Mouse (Mus musculus) forebrain, embryonic 10.5 days (tissue): ENCODE data around the gene Zfp747. TPM values are rescaled to one million over a fixed set of nuclear protein-coding genes. Genes with fewer than 3 reads are reported as not detected.
"Not testable (repeated sequence)": the region's sequence is repeated elsewhere in the genome, so short reads cannot be mapped to it uniquely, and the experiment has no call there.

Experiments
- DNase-seq: peaks from one replicate; pipeline ENCODE4 v3.0.0-alpha.2; 2017; ENCODE audit warnings: low spot score; ENCODE audit errors: extremely low spot score
- H3K27ac ChIP-seq: fragments of 300-500 bp; sonication (generic); 2 replicates; pipeline ENCODE4 v1.5.1; 2016; ENCODE audit warnings: mild to moderate bottlenecking
- H3K27me3 ChIP-seq: fragments of 300-500 bp; sonication (generic); 2 replicates; pipeline ENCODE4 v1.6.1; 2016; ENCODE audit warnings: mild to moderate bottlenecking; ENCODE audit not compliant: poor library complexity, severe bottlenecking
- H3K36me3 ChIP-seq: fragments of 300-500 bp; sonication (generic); replicated peaks from 2 replicates; pipeline ENCODE4 v1.6.1; 2016; ENCODE audit warnings: mild to moderate bottlenecking, moderate library complexity
- H3K4me1 ChIP-seq: fragments of 300-500 bp; sonication (generic); 2 replicates; pipeline ENCODE4 v1.6.1; 2016
- H3K4me3 ChIP-seq: fragments of 300-500 bp; sonication (generic); 2 replicates; pipeline ENCODE4 v1.5.1; 2016; ENCODE audit warnings: mild to moderate bottlenecking, moderate library complexity
- H3K9me3 ChIP-seq: fragments of 300-500 bp; sonication (generic); 2 replicates; pipeline ENCODE4 v1.6.1; 2016; ENCODE audit warnings: mild to moderate bottlenecking, moderate library complexity
- WGBS: fragments of 180-500 bp; shearing (Covaris S2); methylation state at CpG from one replicate; pipeline ENCODE4 v1.1.7; 2016; 5-methylcytosine and 5-hydroxymethylcytosine counted together
- polyA plus RNA-seq: library from polyadenylated mRNA; unstranded; fragments of >200 nt; fragmentation: Nextera tagmentation; extraction: Ambion mirVana; gene quantifications from 2 replicates; pipeline ENCODE4 v1.2.1, GENCODE M21; 2016

The Zfp747 gene
- polyA plus RNA-seq, 1 experiment from 2014 or later: 7.6 TPM

GRCm38 (mm10) chr7:127392251-127392824 is 16.5 kb upstream of the Zfp747 start:
- Histone ChIP-seq H3K27ac (peak overlapping the region; percentile 91; the same call in 1 of the 2 replicates), H3K4me3 (peak overlapping the region; percentile 82), H3K4me1 (peaks cover 27% of the 10 kb centered on the region), H3K36me3 (peaks cover 19% of the 10 kb centered on the region), H3K27me3 (no peaks in the 10 kb centered on the region), H3K9me3 (no peaks in the 10 kb centered on the region)
- no peak for DNase-seq
- WGBS: 89% methylated on average over 8 of the region's 8 CpGs

- H3K9me3 ChIP-seq: no peaks in the 10 kb centered on the region
- DNase-seq: no peak
- H3K27me3 ChIP-seq: no peaks in the 10 kb centered on the region
- peaks cover 34% of the 10 kb centered on the region for H3K4me1 ChIP-seq
- no peak overlapping the region; the same call in 1 of the 2 replicates for H3K4me3 ChIP-seq
- 97% methylated on average over 16 of the region's 16 CpGs for WGBS
- no peak overlapping the region for H3K27ac ChIP-seq
- peaks cover 19% of the 10 kb centered on the region for H3K36me3 ChIP-seq
Observed at GRCm38 (mm10) chr7:127391538-127391937, 15.7 kb upstream of the Zfp747 start.

DNA sequence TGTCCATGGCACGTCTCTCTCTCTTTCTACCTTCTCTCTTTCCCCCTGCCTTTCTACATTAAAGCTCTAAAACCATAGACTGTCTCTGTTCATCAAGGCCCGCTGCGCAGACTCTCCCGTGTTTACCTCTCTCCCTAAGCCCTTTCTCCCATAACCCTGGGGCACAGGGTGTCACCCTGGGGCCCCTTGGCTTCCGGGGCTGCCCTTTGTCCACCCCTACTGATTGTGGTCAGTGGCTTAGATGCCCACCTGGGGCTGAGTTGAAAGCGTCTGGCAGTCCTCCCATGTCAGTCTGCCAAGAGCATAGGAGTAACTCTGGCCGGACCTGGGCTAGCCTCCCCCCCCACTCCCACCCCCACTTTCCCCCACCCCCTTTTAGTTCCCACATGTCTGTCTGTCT is 14.5 kb upstream of the Zfp747 start:
- 79% methylated on average over 7 of the region's 7 CpGs for WGBS
- Histone ChIP-seq H3K4me1 (peaks cover 39% of the 10 kb centered on the region), H3K4me3 (no peak overlapping the region), H3K27ac (no peak overlapping the region), H3K9me3 (peaks cover 3% of the 10 kb centered on the region), H3K36me3 (peaks cover 23% of the 10 kb centered on the region), H3K27me3 (no peaks in the 10 kb centered on the region)
- DNase-seq: no peak

DNA sequence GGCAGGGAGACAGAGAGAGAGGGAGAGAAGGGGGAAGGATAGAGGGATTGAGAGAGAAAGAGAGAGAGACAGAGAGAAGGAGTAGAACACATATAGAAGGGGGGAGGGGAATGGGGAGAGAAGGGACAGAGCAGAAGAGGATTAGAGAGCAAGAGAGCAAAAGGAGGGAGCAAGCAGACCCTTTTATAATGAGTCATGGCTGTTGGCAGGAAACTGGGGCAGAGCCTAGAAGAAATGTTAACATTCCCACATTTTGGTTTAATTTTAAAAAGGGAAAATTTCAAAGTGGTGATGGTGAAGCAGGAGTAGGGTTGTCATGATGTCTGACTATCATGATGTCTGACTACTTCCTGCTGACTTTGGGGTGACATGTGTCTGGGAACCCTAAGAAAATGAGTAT is 12.4 kb upstream of the Zfp747 start:
- peaks cover 31% of the 10 kb centered on the region for H3K4me1 ChIP-seq
- peaks cover 16% of the 10 kb centered on the region for H3K9me3 ChIP-seq
- not testable (repeated sequence) for H3K27me3 ChIP-seq, H3K27ac ChIP-seq, H3K4me3 ChIP-seq, DNase-seq
- peaks cover 44% of the 10 kb centered on the region for H3K36me3 ChIP-seq

- Histone ChIP-seq H3K4me1 (peaks cover 18% of the 10 kb centered on the region), H3K27me3 (no peaks in the 10 kb centered on the region), H3K36me3 (peaks cover 53% of the 10 kb centered on the region), H3K27ac (peak within 1 kb of the TSS; percentile 85), H3K4me3 (peak within 1 kb of the TSS; percentile 64), H3K9me3 (peaks cover 24% of the 10 kb centered on the region)
- peak; percentile 78 for DNase-seq
- 19% methylated on average over 38 of the region's 38 CpGs for whole genome bisulfite sequencing
Observed at GRCm38 (mm10) chr7:127386641-127387392, 11.0 kb upstream of the Zfp747 start, which contains the start of gene 9130019O22Rik. 9130019O22Rik (minus strand) TSS chr7:127387166.

GRCm38 (mm10) chr7:127385560-127385959 is 9.7 kb upstream of the Zfp747 start:
- WGBS: 87% methylated on average over 4 of the region's 4 CpGs
- Histone ChIP-seq H3K36me3 (peaks cover 42% of the 10 kb centered on the region), H3K4me1 (peaks cover 16% of the 10 kb centered on the region), H3K9me3 (peaks cover 24% of the 10 kb centered on the region)
- DNase-seq, H3K27me3 ChIP-seq, H3K27ac ChIP-seq, H3K4me3 ChIP-seq: not testable (repeated sequence)

DNA sequence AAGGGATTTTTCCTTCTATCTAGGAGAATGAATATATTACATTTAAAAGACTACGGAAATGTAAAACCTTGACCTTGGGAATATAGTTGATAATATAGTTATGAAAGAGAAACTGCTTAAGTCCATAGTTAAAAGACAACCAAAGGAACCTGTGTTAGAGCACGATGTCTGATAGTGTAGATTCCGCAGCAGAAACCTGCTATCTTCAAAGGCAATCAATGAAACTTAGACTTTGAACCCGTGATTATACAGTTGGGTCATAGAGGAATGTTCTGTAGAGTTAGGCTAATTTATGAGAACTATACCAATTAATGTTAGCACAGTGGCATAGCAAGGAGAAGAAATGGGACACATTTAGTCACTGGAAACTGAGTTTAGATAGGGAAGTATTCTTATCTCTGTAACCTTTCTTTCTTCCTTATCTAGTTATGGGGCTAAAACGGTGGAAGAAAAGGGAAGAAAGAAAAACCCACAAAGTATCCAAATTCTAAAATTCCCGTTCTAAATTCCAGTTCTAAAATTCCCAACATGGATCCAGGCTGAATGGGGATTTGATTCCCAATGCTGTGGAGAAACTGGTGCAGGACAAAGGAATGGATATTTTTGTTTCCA is 2.6 kb upstream of the Zfp747 start:
- H3K4me1 ChIP-seq: peaks cover 10% of the 10 kb centered on the region
- WGBS: 84% methylated on average over 6 of the region's 6 CpGs
- H3K27me3 ChIP-seq: no peaks in the 10 kb centered on the region

GRCm38 (mm10) chr7:127371870-127372269 is 4.0 kb downstream of the Zfp747 start:
- not testable (repeated sequence) for H3K27ac ChIP-seq, H3K27me3 ChIP-seq, H3K4me3 ChIP-seq, H3K4me1 ChIP-seq, DNase-seq, H3K9me3 ChIP-seq
- peaks cover 31% of the 10 kb centered on the region for H3K36me3 ChIP-seq
- WGBS: 83% methylated on average over 3 of the region's 3 CpGs

More for the DNA sequence above, 2.6 kb upstream of the Zfp747 start:
- H3K27ac ChIP-seq: no peak overlapping the region
- H3K9me3 ChIP-seq: peaks cover 15% of the 10 kb centered on the region
- no peak for DNase-seq
- peaks cover 27% of the 10 kb centered on the region for H3K36me3 ChIP-seq
- H3K4me3 ChIP-seq: no peak overlapping the region

- Histone ChIP-seq H3K27ac (no peak overlapping the region), H3K27me3 (no peaks in the 10 kb centered on the region), H3K36me3 (peaks cover 31% of the 10 kb centered on the region), H3K4me3 (no peak overlapping the region), H3K4me1 (peaks cover 10% of the 10 kb centered on the region), H3K9me3 (peaks cover 7% of the 10 kb centered on the region; the same call in 1 of the 2 replicates)
- DNase-seq: no peak
- WGBS: 90% methylated on average over 2 of the region's 2 CpGs
Observed at GRCm38 (mm10) chr7:127371213-127371612, 4.6 kb downstream of the Zfp747 start.

GRCm38 (mm10) chr7:127366249-127366648 is 9.6 kb downstream of the Zfp747 start:
- H3K9me3 ChIP-seq: no peaks in the 10 kb centered on the region
- no peak overlapping the region for H3K27ac ChIP-seq
- DNase-seq: no peak
- H3K36me3 ChIP-seq: no peaks in the 10 kb centered on the region
- no peak overlapping the region for H3K4me3 ChIP-seq
- peaks cover 40% of the 10 kb centered on the region for H3K27me3 ChIP-seq
- WGBS: 88% methylated on average over 3 of the region's 3 CpGs
- peaks cover 12% of the 10 kb centered on the region for H3K4me1 ChIP-seq

- no peak for DNase-seq
- peaks cover 51% of the 10 kb centered on the region for H3K27me3 ChIP-seq
- H3K27ac ChIP-seq: no peak overlapping the region
- no peaks in the 10 kb centered on the region for H3K36me3 ChIP-seq
- WGBS: 49% methylated on average over 4 of the region's 4 CpGs
- H3K4me1 ChIP-seq: peaks cover 12% of the 10 kb centered on the region
- peak overlapping the region; percentile 52 for H3K4me3 ChIP-seq
- H3K9me3 ChIP-seq: no peaks in the 10 kb centered on the region
Observed at GRCm38 (mm10) chr7:127364166-127364565, 11.7 kb downstream of the Zfp747 start.

DNA sequence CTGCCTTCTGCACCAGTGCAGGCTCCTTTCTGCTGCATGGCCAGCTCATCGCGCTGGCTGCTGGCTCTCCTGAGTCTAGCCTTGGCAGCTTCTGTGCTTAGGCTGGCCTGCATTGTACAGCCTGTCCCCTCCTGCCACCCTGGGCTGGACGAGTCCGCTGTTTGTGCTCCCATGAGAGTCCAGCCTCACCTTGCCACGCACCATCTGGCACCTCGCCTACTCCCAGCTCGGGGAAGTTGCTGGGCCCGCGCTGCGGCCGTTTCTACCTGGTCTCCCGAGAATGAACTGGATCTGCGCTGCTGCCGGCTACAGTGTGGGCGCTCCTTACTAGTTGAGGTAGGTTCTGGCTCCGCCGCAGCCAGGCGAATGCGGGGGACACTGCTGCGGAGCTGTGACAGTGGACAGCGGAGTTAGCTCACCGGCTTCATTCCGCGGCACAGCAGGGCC is 12.4 kb downstream of the Zfp747 start:
- Histone ChIP-seq H3K27me3 (peaks cover 51% of the 10 kb centered on the region), H3K9me3 (no peaks in the 10 kb centered on the region), H3K36me3 (no peaks in the 10 kb centered on the region), H3K4me3 (peak overlapping the region; percentile 52), H3K27ac (peak overlapping the region; percentile 68), H3K4me1 (peaks cover 12% of the 10 kb centered on the region)
- DNase-seq: peak; percentile 42
- under 1% methylated on average over 24 of the region's 24 CpGs for WGBS

GRCm38 (mm10) chr7:127362418-127362817 is 13.4 kb downstream of the Zfp747 start:
- H3K9me3 ChIP-seq: not testable (repeated sequence)
- H3K27me3 ChIP-seq: peaks cover 51% of the 10 kb centered on the region

More at GRCm38 (mm10) chr7:127362418-127362817, 13.4 kb downstream of the Zfp747 start:
- Histone ChIP-seq H3K4me3 (peak overlapping the region; percentile 26; the same call in 1 of the 2 replicates), H3K4me1 (peaks cover 12% of the 10 kb centered on the region)
- H3K27ac ChIP-seq, DNase-seq, H3K36me3 ChIP-seq: not testable (repeated sequence)
- 18% methylated on average over 13 of the region's 13 CpGs for WGBS
